Mouse (Mus musculus) layer of hippocampus, postnatal 10 days (tissue): ENCODE measurements at regions not wholly inside any gene's neighbourhood (a gene's known extent, or its start where the extent isn't known, plus 50 kb on each side); places are given as distances from the start of the nearest gene placed in this dataset.
"Not testable (repeated sequence)": the region's sequence is repeated elsewhere in the genome, so short reads cannot be mapped to it uniquely, and the experiment has no call there.

Source experiments
- DNase-seq, 2 experiments: peaks; one replicate each; pipeline ENCODE4 v3.0.0; 2021; ENCODE audit warnings: low spot score in 2 of 2

- no peak for DNase-seq
These were observed 1206.6 kb downstream of the Grik2 start for GRCm38 (mm10) chr10:48582006-48582405.

- no peak for DNase-seq
These were observed 1207.5 kb downstream of the Grik2 start for GRCm38 (mm10) chr10:48581081-48581480.

- DNase-seq: peak; percentile 3 to 12
These were observed 1216.0 kb downstream of the Grik2 start for GRCm38 (mm10) chr10:48572600-48572999.

GRCm38 (mm10) chr10:48549791-48550190, 1238.8 kb downstream of the Grik2 start:
- DNase-seq: not testable (repeated sequence)

- no peak for DNase-seq
These were observed 1266.3 kb downstream of the Grik2 start for GRCm38 (mm10) chr10:48522258-48522657.

- no peak for DNase-seq
These were observed 1315.6 kb downstream of the Grik2 start for GRCm38 (mm10) chr10:48472927-48473326.

GRCm38 (mm10) chr10:48443739-48444342, 1344.7 kb downstream of the Grik2 start:
- DNase-seq: no peak

- no peak for DNase-seq
These were observed 1355.3 kb downstream of the Grik2 start for GRCm38 (mm10) chr10:48433287-48433686.

- no peak for DNase-seq
These were observed 1363.1 kb downstream of the Grik2 start for GRCm38 (mm10) chr10:48425501-48425900.

- DNase-seq: no peak
These were observed 1383.5 kb downstream of the Grik2 start for GRCm38 (mm10) chr10:48405071-48405470.
